Mouse (Mus musculus) megakaryocyte, embryonic 14.5 days (primary cell): ENCODE results near the gene Atp1b3.

ENCODE experiments used
- FLI1 ChIP-seq: IDR thresholded peaks from 2 replicates; pipeline ENCODE4 v1.6.1; 2012; ENCODE audit warnings: low read length, inconsistent platforms, mixed read lengths
- GATA1 ChIP-seq: IDR thresholded peaks from 3 replicates; pipeline ENCODE4 v1.6.1; 2012; ENCODE audit warnings: mixed read lengths, low read length, inconsistent platforms, borderline replicate concordance

GRCm38 (mm10) chr9:96371075-96371474 is 6.8 kb upstream of the Atp1b3 start:
- no peak for TF ChIP-seq FLI1
- no peak for TF ChIP-seq GATA1
